Mouse (Mus musculus) heart, postnatal 0 days (tissue): Measurements from ENCODE around the gene Barhl1. TPM values are rescaled to one million over a fixed set of nuclear protein-coding genes. Genes with fewer than 3 reads are reported as not detected.

Experiments
- ATAC-seq: fragments of 200-750 bp; cut with Nextera tagmentation; 2 replicates; pipeline ENCODE4 v1.8.0; 2017; ENCODE audit warnings: low read depth, moderate number of reproducible peaks, moderate library complexity; ENCODE audit not compliant: insufficient read depth
- DNase-seq: peaks from one replicate; pipeline ENCODE4 v3.0.0-alpha.2; 2016; ENCODE audit warnings: low spot score
- H3K27ac ChIP-seq: fragments of 300-500 bp; sonication (generic); 2 replicates; pipeline ENCODE4 v1.5.1; 2014; ENCODE audit warnings: low read depth, mild to moderate bottlenecking
- H3K27me3 ChIP-seq: fragments of 300-500 bp; sonication (generic); 2 replicates; pipeline ENCODE4 v1.6.1; 2014; ENCODE audit warnings: low read length, mixed read lengths; ENCODE audit not compliant: control insufficient read depth, insufficient read depth
- H3K36me3 ChIP-seq: fragments of 300-500 bp; sonication (generic); replicated peaks from 2 replicates; pipeline ENCODE4 v1.6.1; 2014; ENCODE audit warnings: low read length, mixed read lengths; ENCODE audit not compliant: control insufficient read depth, insufficient read depth
- H3K4me1 ChIP-seq: fragments of 300-500 bp; sonication (generic); 2 replicates; pipeline ENCODE4 v1.6.1; 2014; ENCODE audit warnings: antibody characterized with exemption; ENCODE audit not compliant: control insufficient read depth, insufficient read depth
- H3K4me2 ChIP-seq: fragments of 300-500 bp; sonication (generic); 2 replicates; pipeline ENCODE4 v1.6.1; 2014; ENCODE audit warnings: low read depth, mild to moderate bottlenecking, low read length, moderate library complexity
- H3K4me3 ChIP-seq: fragments of 300-500 bp; sonication (generic); 2 replicates; pipeline ENCODE4 v1.5.1; 2014; ENCODE audit warnings: low read depth, low read length
- H3K9ac ChIP-seq: fragments of 300-500 bp; sonication (generic); replicated peaks from 2 replicates; pipeline ENCODE4 v1.6.1; 2014; ENCODE audit warnings: low read depth, low read length, mixed read lengths
- H3K9me3 ChIP-seq: fragments of 300-500 bp; sonication (generic); replicated peaks from 2 replicates; pipeline ENCODE4 v1.6.1; 2016; ENCODE audit warnings: low read length; ENCODE audit not compliant: control insufficient read depth
- CTCF ChIP-seq: IDR thresholded peaks from 2 replicates; pipeline ENCODE4 v1.5.1; 2016; ENCODE audit warnings: antibody characterized with exemption, control low read depth, low read depth
- EP300 ChIP-seq: IDR thresholded peaks from 2 replicates; pipeline ENCODE4 v1.6.1; 2016; ENCODE audit warnings: antibody characterized with exemption, low read depth
- WGBS: fragments of 180-500 bp; shearing (Covaris S2); extraction: QIAGEN DNeasy Blood & Tissue Kit; methylation state at CpG from one replicate; pipeline ENCODE4 v1.1.7; 2014; 5-methylcytosine and 5-hydroxymethylcytosine counted together
- polyA plus RNA-seq: library from polyadenylated mRNA; unstranded; fragments of >200 nt; fragmentation: Nextera tagmentation; extraction: Ambion mirVana; gene quantifications from 2 replicates; pipeline ENCODE4 v1.2.1, GENCODE M21; 2015
- total RNA-seq: library from RNA; depleted of rRNA; stranded (reverse); fragments of >200 nt; gene quantifications from 2 replicates; pipeline ENCODE4 v1.2.3, GENCODE M21; 2014; ENCODE audit warnings: low replicate concordance; rRNA removed

The Barhl1 gene
- total RNA-seq (not detected in 2 replicates), polyA plus RNA-seq (not detected in 2 replicates)

DNA sequence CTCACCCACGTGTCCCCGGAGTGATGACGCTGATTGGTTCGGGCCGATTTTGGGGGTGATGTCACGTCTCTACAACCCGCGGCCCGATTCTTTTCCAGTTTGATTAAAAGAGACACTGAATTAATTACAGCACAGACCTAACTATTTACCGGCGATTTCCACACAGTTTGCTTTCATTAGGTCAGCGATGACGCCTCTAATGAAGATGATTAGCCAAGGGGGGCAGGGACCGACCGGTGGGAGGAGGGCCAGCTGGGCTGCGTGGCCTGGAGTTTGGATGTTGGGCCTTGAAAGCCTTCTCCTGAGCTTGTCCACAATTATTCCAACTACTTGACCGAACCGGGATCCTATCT is at the start of gene Barhl1:
Gene Barhl1, minus strand, starts transcription at position 156 of the 353 bp plus-strand sequence.
- H3K9ac ChIP-seq, result no peak within 1 kb of the TSS
- ATAC-seq (no peak), DNase-seq (no peak)
- peak within 1 kb of the TSS; percentile 28 for H3K4me3 ChIP-seq
- H3K27ac ChIP-seq, result no peak within 1 kb of the TSS
- peaks cover 97% of the 10 kb centered on the region for H3K27me3 ChIP-seq
- no peaks in the 10 kb centered on the region for H3K9me3 ChIP-seq
- TF ChIP-seq EP300, result no peak
- no peak for TF ChIP-seq CTCF
- H3K36me3 ChIP-seq, result no peaks in the 10 kb centered on the region
- 5% methylated on average over 18 of the region's 18 CpGs for WGBS
- H3K4me2 ChIP-seq, result peak within 1 kb of the TSS; percentile 30; the same call in 1 of the 2 replicates
- no peaks in the 10 kb centered on the region for H3K4me1 ChIP-seq

DNA sequence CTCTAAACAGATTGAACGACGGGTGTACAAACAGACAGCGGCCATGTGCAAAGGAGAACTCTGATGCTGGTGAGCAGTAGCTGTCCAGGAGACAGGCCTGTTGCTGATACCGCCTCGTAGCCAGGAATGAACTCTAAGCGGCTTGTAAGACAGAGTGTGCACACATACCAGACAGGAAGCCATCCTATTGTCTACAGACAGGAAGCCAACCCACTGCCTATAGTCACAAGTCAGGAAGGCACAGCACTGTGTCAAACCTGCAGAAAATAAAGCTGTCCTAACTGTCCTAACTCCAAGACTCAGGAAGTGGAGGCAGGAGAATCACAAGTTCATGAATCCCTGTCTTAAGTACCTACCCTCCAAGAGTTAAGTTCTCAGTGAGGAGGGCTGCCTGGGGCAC is 47.1 kb upstream of the Barhl1 start:
- H3K4me1 ChIP-seq, result no peaks in the 10 kb centered on the region
- no peak overlapping the region for H3K4me3 ChIP-seq
- DNase-seq (peak; percentile 30), ATAC-seq (peak; percentile 73)
- H3K36me3 ChIP-seq, result no peaks in the 10 kb centered on the region
- no peak overlapping the region for H3K4me2 ChIP-seq
- no peak for TF ChIP-seq CTCF
- TF ChIP-seq EP300, result no peak
- no peaks in the 10 kb centered on the region; the same call in 1 of the 2 replicates for H3K27me3 ChIP-seq
- no peak overlapping the region for H3K9ac ChIP-seq
- no peaks in the 10 kb centered on the region for H3K9me3 ChIP-seq
- 52% methylated on average over 6 of the region's 6 CpGs for WGBS
- peak overlapping the region; percentile 65 for H3K27ac ChIP-seq

DNA sequence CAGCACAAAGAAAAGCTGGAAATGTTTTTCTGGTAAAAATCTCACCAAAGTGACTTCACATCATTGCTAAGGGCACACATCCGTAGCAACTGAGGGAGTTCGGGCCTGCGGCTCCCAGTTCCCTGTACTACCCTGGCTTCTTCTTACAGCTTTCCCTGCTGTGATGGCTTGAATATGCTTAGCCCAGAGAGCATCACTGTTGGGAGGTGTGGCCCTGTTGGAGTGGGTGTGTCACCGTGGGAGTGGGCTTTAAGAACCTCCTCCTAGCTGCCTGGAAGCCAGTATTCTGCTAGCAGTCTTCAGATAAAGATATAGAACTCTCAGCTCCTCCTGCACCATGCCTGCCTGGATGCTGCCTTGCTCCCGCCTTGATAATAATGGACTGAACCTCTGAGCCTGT is 45.2 kb upstream of the Barhl1 start:
- Histone ChIP-seq H3K27me3 (no peaks in the 10 kb centered on the region; the same call in 1 of the 2 replicates), H3K4me2 (no peak overlapping the region), H3K9me3 (no peaks in the 10 kb centered on the region), H3K27ac (no peak overlapping the region), H3K9ac (no peak overlapping the region), H3K4me3 (no peak overlapping the region), H3K4me1 (no peaks in the 10 kb centered on the region), H3K36me3 (no peaks in the 10 kb centered on the region)
- no peak for DNase-seq
- TF ChIP-seq CTCF (no peak), EP300 (no peak)
- no peak for ATAC-seq
- WGBS, result 67% methylated on average over 5 of the region's 5 CpGs

DNA sequence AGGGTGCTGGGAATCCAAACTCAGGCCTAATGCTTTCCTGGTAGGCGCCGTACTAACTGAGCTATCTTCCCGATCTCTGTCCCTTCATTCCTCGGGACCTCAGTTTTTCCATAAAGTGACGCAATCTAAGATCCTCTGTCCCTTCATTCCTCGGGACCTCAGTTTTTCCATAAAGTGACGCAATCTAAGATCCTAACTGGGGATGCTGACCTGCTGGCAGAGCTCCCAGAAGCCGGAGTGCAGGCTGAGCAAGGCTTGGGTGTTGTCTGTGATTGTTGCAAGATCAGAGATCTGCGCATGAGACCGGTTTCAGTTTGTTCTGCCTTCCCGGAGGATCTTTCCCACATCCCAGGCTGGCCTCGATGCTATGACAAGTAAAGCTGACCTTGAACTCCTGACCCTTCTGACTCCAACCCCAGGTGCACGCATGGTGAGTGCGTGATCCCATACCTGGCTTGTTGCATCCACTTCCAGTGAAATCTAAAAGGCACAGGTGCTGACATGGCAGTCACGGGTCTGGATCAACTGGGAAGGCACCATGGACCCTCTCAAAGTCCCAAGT is 44.6 kb upstream of the Barhl1 start:
- no peaks in the 10 kb centered on the region for H3K9me3 ChIP-seq
- DNase-seq (no peak), ATAC-seq (0 out of 2 replicates have a peak, but pooled peaks have one; percentile 21)
- H3K4me3 ChIP-seq, result no peak overlapping the region
- no peaks in the 10 kb centered on the region for H3K4me1 ChIP-seq
- H3K27ac ChIP-seq, result no peak overlapping the region
- no peaks in the 10 kb centered on the region for H3K36me3 ChIP-seq
- no peak overlapping the region for H3K9ac ChIP-seq
- no peak overlapping the region for H3K4me2 ChIP-seq
- TF ChIP-seq CTCF (no peak), EP300 (no peak)
- no peaks in the 10 kb centered on the region; the same call in 1 of the 2 replicates for H3K27me3 ChIP-seq
- WGBS, result 68% methylated on average over 15 of the region's 15 CpGs

DNA sequence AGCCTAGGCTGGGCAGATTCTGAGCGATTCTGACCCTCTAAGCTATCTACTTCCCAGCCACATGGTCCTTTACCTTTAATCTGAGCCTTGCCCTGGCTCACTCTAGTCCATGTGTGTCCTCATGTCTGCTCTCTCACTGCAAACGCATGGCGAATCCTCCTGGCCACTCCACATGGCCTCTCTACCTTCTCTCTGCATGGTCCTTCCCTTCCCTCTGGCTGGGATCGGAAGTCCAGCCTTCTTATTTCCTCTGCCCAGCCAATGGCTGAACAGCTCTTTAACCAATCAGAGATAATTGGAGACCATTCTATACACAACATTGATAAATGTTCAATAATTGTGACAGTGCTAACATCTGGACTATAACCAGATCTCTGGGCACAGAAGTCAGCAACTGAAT is 40.4 kb upstream of the Barhl1 start:
- 77% methylated on average over 4 of the region's 4 CpGs for WGBS
- TF ChIP-seq CTCF, result no peak
- Histone ChIP-seq H3K4me3 (no peak overlapping the region), H3K9me3 (no peaks in the 10 kb centered on the region), H3K27me3 (no peaks in the 10 kb centered on the region; the same call in 1 of the 2 replicates), H3K9ac (no peak overlapping the region), H3K4me2 (no peak overlapping the region), H3K4me1 (no peaks in the 10 kb centered on the region), H3K27ac (no peak overlapping the region), H3K36me3 (no peaks in the 10 kb centered on the region)
- DNase-seq, result no peak
- no peak for ATAC-seq

DNA sequence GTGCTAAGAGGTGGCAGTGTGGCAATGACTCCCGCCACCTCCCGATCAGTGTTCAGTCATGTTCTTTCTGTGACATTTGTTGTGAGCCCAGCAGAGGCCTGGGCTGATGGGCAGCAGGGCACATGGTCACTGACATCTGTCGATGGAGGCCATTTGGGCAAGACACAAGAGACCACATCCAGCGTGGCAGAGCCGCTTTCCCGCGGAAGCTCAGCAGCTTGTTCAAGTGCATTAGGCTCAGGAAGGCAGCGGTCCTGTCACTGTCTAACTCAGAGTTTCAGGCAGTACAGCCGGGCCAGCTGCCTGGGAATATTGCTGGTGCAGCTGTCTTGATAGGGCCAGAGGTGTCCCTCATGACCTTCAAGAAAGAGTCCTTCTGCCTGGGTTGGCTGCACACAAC is 38.1 kb upstream of the Barhl1 start:
- no peaks in the 10 kb centered on the region; the same call in 1 of the 2 replicates for H3K27me3 ChIP-seq
- no peak overlapping the region for H3K4me2 ChIP-seq
- 70% methylated on average over 9 of the region's 9 CpGs for WGBS
- no peak for TF ChIP-seq EP300
- ATAC-seq (no peak), DNase-seq (no peak)
- no peak overlapping the region for H3K9ac ChIP-seq
- no peaks in the 10 kb centered on the region for H3K4me1 ChIP-seq
- no peaks in the 10 kb centered on the region for H3K9me3 ChIP-seq
- H3K36me3 ChIP-seq, result no peaks in the 10 kb centered on the region
- no peak overlapping the region for H3K27ac ChIP-seq
- H3K4me3 ChIP-seq, result no peak overlapping the region
